Comparison of ENCODE assay signal across 14 mouse cellular contexts in genomic region chr5:53202748-53203147, GRCm38 (mm10). TPM values are rescaled to one million over a fixed set of nuclear protein-coding genes. Genes with fewer than 3 reads are reported as not detected.
"Had no signal": no experiment of that assay in that cellular context is flagged by ENCODE, and none has a peak within 500 bp of the region (broad histone marks: within the 10 kb centered on the region; RNA-seq: fewer than 3 reads in every experiment).

No protein-coding gene starts in this region.

- H3K27me3 ChIP-seq: liver, embryonic 13.5 days; lung, embryonic 15.5 days had no signal

- DNase-seq: kidney, postnatal 10 days; liver, embryonic 13.5 days; liver, postnatal 0 days; lung, postnatal 14 days; right cerebral cortex, adult 18-20 months; right cerebral cortex, postnatal 25 days; thymus, adult 18-20 months; thymus, postnatal 14 days had no signal

- ATAC-seq: liver, postnatal 0 days; midbrain, embryonic 16.5 days had no signal

- H3K27ac ChIP-seq: limb, embryonic 10.5 days; liver, embryonic 13.5 days; lung, embryonic 15.5 days; macrophage; midbrain, embryonic 12.5 days had no signal

- H3K4me3 ChIP-seq: limb, embryonic 10.5 days; liver, embryonic 13.5 days; lung, embryonic 15.5 days; midbrain, embryonic 12.5 days had no signal

- H3K9ac ChIP-seq: liver, embryonic 13.5 days; liver, postnatal 0 days; lung, embryonic 15.5 days; midbrain, embryonic 12.5 days had no signal

- H3K4me1 ChIP-seq: liver, embryonic 13.5 days; lung, embryonic 15.5 days had no signal

- H3K9me3 ChIP-seq: limb, embryonic 10.5 days; liver, embryonic 13.5 days; lung, embryonic 15.5 days; midbrain, embryonic 12.5 days had no signal

- H3K4me2 ChIP-seq: liver, embryonic 13.5 days; lung, embryonic 15.5 days; midbrain, embryonic 12.5 days had no signal

- H3K36me3 ChIP-seq: limb, embryonic 10.5 days; liver, embryonic 13.5 days; lung, embryonic 15.5 days; midbrain, embryonic 12.5 days had no signal

RNA-seq across cellular contexts. Expression of gene Sel1l3, which starts 11.0 kb away (rescaled TPM):
- total RNA-seq: megakaryocyte-erythroid progenitor cell, adult 5-6 weeks had no signal
